Mouse (Mus musculus): Measurements from ENCODE around the gene Rnf20.

- TF ChIP-seq HCFC1 (IDR thresholded peaks at IDR 0.05; ENCODE audit: borderline replicate concordance, insufficient read depth, low read length) (no peak), CHD2 (IDR thresholded peaks at IDR 0.05; ENCODE audit: low read depth, low read length) (no peak), MAFK (IDR thresholded peaks at IDR 0.05; ENCODE audit: insufficient read depth, low read depth, low read length) (no peak), ZC3H11A (IDR thresholded peaks at IDR 0.05; ENCODE audit: borderline replicate concordance, low read depth, low read length) (no peak)
Observed at GRCm38 (mm10) chr4:49664850-49665249, 33.0 kb downstream of the Rnf20 start.
